Mouse (Mus musculus): ENCODE measurements around the gene Tas1r1.

- TF ChIP-seq GATA1 (IDR thresholded peaks at IDR 0.05; ENCODE audit: low read length) (no peak), TAL1 (IDR thresholded peaks at IDR 0.05; ENCODE audit: low read length) (no peak)
Measured at GRCm38 (mm10) chr4:151981363-151981762, 57.0 kb downstream of the Tas1r1 start.

All from erythroblast, embryonic 14.5 days (primary cell).